Mouse (Mus musculus): Measurements from ENCODE around the gene Kcnj8.

DNA sequence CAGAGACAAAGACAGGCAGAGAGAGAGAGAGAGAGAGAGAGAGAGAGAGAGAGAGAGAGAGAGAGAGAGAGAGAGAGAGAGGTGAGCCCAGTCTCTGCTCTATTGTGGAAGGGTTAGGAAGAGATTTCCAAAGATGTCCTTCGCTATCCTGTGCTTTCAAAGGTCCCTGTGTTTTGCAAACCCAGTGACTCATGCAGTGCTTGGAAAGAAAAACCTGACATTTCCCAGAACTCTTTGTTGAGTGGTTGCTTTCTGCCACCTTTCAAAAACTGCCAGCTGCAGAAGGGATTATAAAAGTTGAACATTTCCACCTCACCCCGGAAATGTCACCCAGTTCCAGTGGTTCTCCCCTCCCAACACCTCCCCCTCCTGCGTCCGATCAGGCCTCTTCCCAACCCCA is 7.4 kb upstream of the Kcnj8 start:
- TF ChIP-seq MYOD1 (IDR thresholded peaks at IDR 0.05; ENCODE audit: control insufficient read depth, insufficient read length, low read depth) (no peak), CTCF (IDR thresholded peaks at IDR 0.05; ENCODE audit: control insufficient read depth, insufficient read depth, insufficient read length) (no peak), MAX (IDR thresholded peaks at IDR 0.05) (no peak)
